Mouse (Mus musculus): Measurements from ENCODE around the gene Tox2. TPM values are rescaled to one million over a fixed set of nuclear protein-coding genes. Genes with fewer than 3 reads are reported as not detected.

Tox2 gene
- polyA plus RNA-seq (2015; fragmentation: Nextera tagmentation; extraction: Ambion mirVana), result 2.8 and 3.3 TPM in 2 replicates

- WGBS, result under 1% methylated on average over 52 of the region's 79 CpGs
- Histone ChIP-seq H3K4me2 (peak within 1 kb of the TSS; percentile 98), H3K4me3 (peak within 1 kb of the TSS; percentile 60), H3K9me3 (peaks cover 5% of the 10 kb centered on the region; the same call in 1 of the 2 replicates), H3K27me3 (peaks cover 39% of the 10 kb centered on the region), H3K9ac (peak within 1 kb of the TSS; percentile 42), H3K36me3 (no peaks in the 10 kb centered on the region), H3K4me1 (peaks cover 33% of the 10 kb centered on the region), H3K27ac (peak within 1 kb of the TSS; percentile 67)
- peak; percentile 92 for ATAC-seq (ENCODE audit: borderline replicate concordance, extremely low read depth, low FRiP score, low TSS enrichment)
Measured at GRCm38 (mm10) chr2:163202884-163203634, at the start of gene Tox2. Gene Tox2, plus strand, starts transcription at chr2:163203125.

- Histone ChIP-seq H3K27me3 (no peaks in the 10 kb centered on the region), H3K4me2 (no peak overlapping the region), H3K9me3 (no peaks in the 10 kb centered on the region), H3K4me1 (no peaks in the 10 kb centered on the region), H3K9ac (no peak overlapping the region), H3K4me3 (no peak overlapping the region), H3K27ac (no peak overlapping the region), H3K36me3 (no peaks in the 10 kb centered on the region)
- ATAC-seq (ENCODE audit: borderline replicate concordance, extremely low read depth, low FRiP score, low TSS enrichment), result no peak
- WGBS, result 86% methylated on average over 8 of the region's 8 CpGs
Measured at GRCm38 (mm10) chr2:163154673-163155072, 48.3 kb upstream of the Tox2 start.

GRCm38 (mm10) chr2:163158979-163159378, 43.9 kb upstream of the Tox2 start:
- Histone ChIP-seq H3K4me3 (no peak overlapping the region), H3K36me3 (no peaks in the 10 kb centered on the region), H3K27me3 (no peaks in the 10 kb centered on the region), H3K4me1 (no peaks in the 10 kb centered on the region), H3K9ac (no peak overlapping the region), H3K27ac (no peak overlapping the region), H3K9me3 (no peaks in the 10 kb centered on the region), H3K4me2 (no peak overlapping the region)
- 75% methylated on average over 9 of the region's 9 CpGs for WGBS
- ATAC-seq (ENCODE audit: borderline replicate concordance, extremely low read depth, low FRiP score, low TSS enrichment), result no peak

GRCm38 (mm10) chr2:163164461-163164990, 38.4 kb upstream of the Tox2 start:
- Histone ChIP-seq H3K4me2 (no peak overlapping the region), H3K9me3 (no peaks in the 10 kb centered on the region), H3K36me3 (no peaks in the 10 kb centered on the region), H3K4me1 (no peaks in the 10 kb centered on the region), H3K27me3 (no peaks in the 10 kb centered on the region), H3K4me3 (no peak overlapping the region), H3K27ac (no peak overlapping the region), H3K9ac (no peak overlapping the region)
- ATAC-seq (ENCODE audit: borderline replicate concordance, extremely low read depth, low FRiP score, low TSS enrichment), result no peak
- 69% methylated on average over 10 of the region's 10 CpGs for WGBS

GRCm38 (mm10) chr2:163166067-163166805, 36.7 kb upstream of the Tox2 start:
- H3K9me3 ChIP-seq, result no peaks in the 10 kb centered on the region
- no peaks in the 10 kb centered on the region for H3K4me1 ChIP-seq
- H3K27ac ChIP-seq, result no peak overlapping the region
- H3K9ac ChIP-seq, result no peak overlapping the region
- 34% methylated on average over 13 of the region's 13 CpGs for WGBS
- ATAC-seq (ENCODE audit: borderline replicate concordance, extremely low read depth, low FRiP score, low TSS enrichment), result no peak
- no peaks in the 10 kb centered on the region for H3K36me3 ChIP-seq
- H3K4me3 ChIP-seq, result no peak overlapping the region
- no peak overlapping the region for H3K4me2 ChIP-seq
- H3K27me3 ChIP-seq, result no peaks in the 10 kb centered on the region

- H3K9me3 ChIP-seq, result no peaks in the 10 kb centered on the region
- H3K4me1 ChIP-seq, result no peaks in the 10 kb centered on the region
- no peak overlapping the region for H3K4me3 ChIP-seq
- no peak overlapping the region for H3K27ac ChIP-seq
- H3K4me2 ChIP-seq, result no peak overlapping the region
- WGBS, result 72% methylated on average over 11 of the region's 11 CpGs
- no peaks in the 10 kb centered on the region for H3K36me3 ChIP-seq
- no peak overlapping the region for H3K9ac ChIP-seq
- ATAC-seq (ENCODE audit: borderline replicate concordance, extremely low read depth, low FRiP score, low TSS enrichment), result no peak
- no peaks in the 10 kb centered on the region for H3K27me3 ChIP-seq
Measured at GRCm38 (mm10) chr2:163171891-163172290, 31.0 kb upstream of the Tox2 start.

- H3K36me3 ChIP-seq, result no peaks in the 10 kb centered on the region
- 43% methylated on average over 7 of the region's 7 CpGs for WGBS
Measured at GRCm38 (mm10) chr2:163174066-163174465, 28.9 kb upstream of the Tox2 start.

GRCm38 (mm10) chr2:163175831-163176230, 27.1 kb upstream of the Tox2 start:
- WGBS, result 87% methylated on average over 8 of the region's 8 CpGs
- no peak for ATAC-seq (ENCODE audit: borderline replicate concordance, extremely low read depth, low FRiP score, low TSS enrichment)
- H3K9me3 ChIP-seq, result no peaks in the 10 kb centered on the region

More at GRCm38 (mm10) chr2:163174066-163174465, 28.9 kb upstream of the Tox2 start:
- Histone ChIP-seq H3K9me3 (no peaks in the 10 kb centered on the region), H3K27ac (no peak overlapping the region), H3K4me3 (no peak overlapping the region), H3K9ac (no peak overlapping the region), H3K4me1 (no peaks in the 10 kb centered on the region), H3K27me3 (no peaks in the 10 kb centered on the region), H3K4me2 (no peak overlapping the region)
- ATAC-seq (ENCODE audit: borderline replicate concordance, extremely low read depth, low FRiP score, low TSS enrichment), result no peak

GRCm38 (mm10) chr2:163176502-163176901, 26.4 kb upstream of the Tox2 start:
- H3K4me1 ChIP-seq, result no peaks in the 10 kb centered on the region
- no peak overlapping the region for H3K4me3 ChIP-seq
- no peak for ATAC-seq (ENCODE audit: borderline replicate concordance, extremely low read depth, low FRiP score, low TSS enrichment)
- H3K27ac ChIP-seq, result no peak overlapping the region
- no peak overlapping the region for H3K4me2 ChIP-seq
- 64% methylated on average over 7 of the region's 7 CpGs for WGBS
- no peaks in the 10 kb centered on the region for H3K9me3 ChIP-seq
- no peaks in the 10 kb centered on the region for H3K27me3 ChIP-seq
- H3K36me3 ChIP-seq, result no peaks in the 10 kb centered on the region
- H3K9ac ChIP-seq, result no peak overlapping the region

More at GRCm38 (mm10) chr2:163175831-163176230, 27.1 kb upstream of the Tox2 start:
- H3K36me3 ChIP-seq, result no peaks in the 10 kb centered on the region
- H3K9ac ChIP-seq, result no peak overlapping the region
- no peaks in the 10 kb centered on the region for H3K27me3 ChIP-seq
- no peaks in the 10 kb centered on the region for H3K4me1 ChIP-seq
- no peak overlapping the region for H3K4me2 ChIP-seq
- no peak overlapping the region for H3K27ac ChIP-seq
- H3K4me3 ChIP-seq, result no peak overlapping the region

- H3K4me2 ChIP-seq, result no peak overlapping the region
- no peak for ATAC-seq (ENCODE audit: borderline replicate concordance, extremely low read depth, low FRiP score, low TSS enrichment)
- H3K9ac ChIP-seq, result no peak overlapping the region
- peaks cover 10% of the 10 kb centered on the region for H3K4me1 ChIP-seq
- H3K36me3 ChIP-seq, result no peaks in the 10 kb centered on the region
- H3K4me3 ChIP-seq, result no peak overlapping the region
- no peaks in the 10 kb centered on the region for H3K27me3 ChIP-seq
- H3K9me3 ChIP-seq, result no peaks in the 10 kb centered on the region
- 74% methylated on average over 11 of the region's 11 CpGs for WGBS
- no peak overlapping the region for H3K27ac ChIP-seq
Measured at GRCm38 (mm10) chr2:163187552-163187951, 15.4 kb upstream of the Tox2 start.

- no peaks in the 10 kb centered on the region for H3K9me3 ChIP-seq
- WGBS, result 24% methylated on average over 5 of the region's 5 CpGs
- no peaks in the 10 kb centered on the region for H3K36me3 ChIP-seq
- no peak overlapping the region for H3K9ac ChIP-seq
- peak overlapping the region; percentile 35; the same call in 1 of the 2 replicates for H3K27ac ChIP-seq
- H3K4me3 ChIP-seq, result no peak overlapping the region
- H3K4me2 ChIP-seq, result peak overlapping the region; percentile 8; the same call in 1 of the 2 replicates
- peak; percentile 75 for ATAC-seq (ENCODE audit: borderline replicate concordance, extremely low read depth, low FRiP score, low TSS enrichment)
- peaks cover 19% of the 10 kb centered on the region for H3K4me1 ChIP-seq
- no peaks in the 10 kb centered on the region for H3K27me3 ChIP-seq
Measured at GRCm38 (mm10) chr2:163189596-163189995, 13.3 kb upstream of the Tox2 start.

GRCm38 (mm10) chr2:163190004-163190441, 12.9 kb upstream of the Tox2 start:
- H3K27me3 ChIP-seq, result no peaks in the 10 kb centered on the region
- peak overlapping the region; percentile 8; the same call in 1 of the 2 replicates for H3K4me2 ChIP-seq
- no peak overlapping the region for H3K9ac ChIP-seq
- H3K9me3 ChIP-seq, result no peaks in the 10 kb centered on the region
- no peaks in the 10 kb centered on the region for H3K36me3 ChIP-seq
- no peak for ATAC-seq (ENCODE audit: borderline replicate concordance, extremely low read depth, low FRiP score, low TSS enrichment)
- peak overlapping the region; percentile 35 for H3K27ac ChIP-seq
- H3K4me1 ChIP-seq, result peaks cover 22% of the 10 kb centered on the region
- WGBS, result 12% methylated on average over 3 of the region's 3 CpGs
- no peak overlapping the region for H3K4me3 ChIP-seq

All from lung, embryonic 15.5 days (tissue).